Mouse (Mus musculus) megakaryocyte progenitor cell, adult 5-6 weeks (primary cell): ENCODE measurements at regions not wholly inside any gene's neighbourhood (a gene's known extent, or its start where the extent isn't known, plus 50 kb on each side); places are given as distances from the start of the nearest gene placed in this dataset.
"Not testable (repeated sequence)": the region's sequence is repeated elsewhere in the genome, so short reads cannot be mapped to it uniquely, and the experiment has no call there.

Source experiments
- ATAC-seq: replicated peaks from 2 replicates; pipeline ENCODE4 v1.8.0; 2016; ENCODE audit warnings: mild to moderate bottlenecking, moderate TSS enrichment, inconsistent platforms; ENCODE audit not compliant: poor library complexity

- no peak for ATAC-seq
Measured at GRCm38 (mm10) chr17:85886237-85886636, 198.2 kb upstream of the Six2 start.

GRCm38 (mm10) chr17:85881636-85882170 is 193.6 kb upstream of the Six2 start:
- no peak for ATAC-seq

GRCm38 (mm10) chr17:85881046-85881445 is 193.0 kb upstream of the Six2 start:
- no peak for ATAC-seq

GRCm38 (mm10) chr17:85877426-85877825 is 189.4 kb upstream of the Six2 start:
- ATAC-seq, result peak; percentile 57

- peak; percentile 43 for ATAC-seq
Measured at GRCm38 (mm10) chr17:85876853-85877252, 188.8 kb upstream of the Six2 start.

GRCm38 (mm10) chr17:85873853-85874586 is 185.9 kb upstream of the Six2 start:
- peak; percentile 74 for ATAC-seq

GRCm38 (mm10) chr17:85872903-85873413 is 184.9 kb upstream of the Six2 start:
- no peak for ATAC-seq

GRCm38 (mm10) chr17:85870406-85870805 is 182.3 kb upstream of the Six2 start:
- ATAC-seq, result no peak

GRCm38 (mm10) chr17:85869179-85869578 is 181.1 kb upstream of the Six2 start:
- ATAC-seq, result no peak

GRCm38 (mm10) chr17:85867945-85868616 is 180.0 kb upstream of the Six2 start:
- ATAC-seq, result no peak

GRCm38 (mm10) chr17:85866581-85866980 is 178.5 kb upstream of the Six2 start:
- no peak for ATAC-seq

GRCm38 (mm10) chr17:85865940-85866339 is 177.9 kb upstream of the Six2 start:
- no peak for ATAC-seq

GRCm38 (mm10) chr17:85861328-85861727 is 173.3 kb upstream of the Six2 start:
- no peak for ATAC-seq

- no peak for ATAC-seq
Measured at GRCm38 (mm10) chr17:85860797-85861196, 172.7 kb upstream of the Six2 start.

GRCm38 (mm10) chr17:85859926-85860707 is 172.0 kb upstream of the Six2 start:
- ATAC-seq, result no peak

- no peak for ATAC-seq
Measured at GRCm38 (mm10) chr17:85858516-85858915, 170.4 kb upstream of the Six2 start.

GRCm38 (mm10) chr17:85857705-85858472 is 169.8 kb upstream of the Six2 start:
- ATAC-seq, result no peak

- not testable (repeated sequence) for ATAC-seq
Measured at GRCm38 (mm10) chr17:85856894-85857293, 168.8 kb upstream of the Six2 start.

GRCm38 (mm10) chr17:85853156-85853555 is 165.1 kb upstream of the Six2 start:
- no peak for ATAC-seq

GRCm38 (mm10) chr17:85848526-85848925 is 160.5 kb upstream of the Six2 start:
- ATAC-seq, result peak; percentile 77
